Mouse (Mus musculus) CH12.LX (cell line): Measurements from ENCODE around the gene Rexo5. TPM values are rescaled to one million over a fixed set of nuclear protein-coding genes. Genes with fewer than 3 reads are reported as not detected.

ENCODE experiments used
- DNase-seq: peaks from one replicate; pipeline ENCODE4 v3.0.0-alpha.2; 2013; ENCODE audit errors: extremely low read depth
- H3K27ac ChIP-seq: 2 replicates; pipeline ENCODE4 v1.5.1; 2012; ENCODE audit warnings: low read depth, mild to moderate bottlenecking, control low read depth, moderate library complexity; ENCODE audit not compliant: insufficient read depth
- H3K27me3 ChIP-seq: replicated peaks from 2 replicates; pipeline ENCODE3; 2012; ENCODE audit warnings: inconsistent platforms
- H3K36me3 ChIP-seq, 2 experiments: replicated peaks in 1 of 2; 2 replicates each; pipeline versions ENCODE3 to v1.6.1; 2012; ENCODE audit warnings: inconsistent platforms in 1 of 2, low read length in 1 of 2, mild to moderate bottlenecking in 1 of 2, mixed read lengths in 1 of 2, moderate library complexity in 1 of 2; ENCODE audit not compliant: control insufficient read depth in 1 of 2, insufficient read depth in 1 of 2
- H3K4me1 ChIP-seq, 2 experiments: 2 replicates each; pipeline ENCODE4 v1.6.1; 2012; ENCODE audit warnings: inconsistent platforms in 1 of 2, moderate library complexity in 1 of 2; ENCODE audit not compliant: insufficient read depth in 2 of 2, control insufficient read depth in 1 of 2
- H3K4me2 ChIP-seq: 2 replicates; pipeline ENCODE4 v1.6.1; 2012; ENCODE audit warnings: low read depth, mild to moderate bottlenecking, control low read depth; ENCODE audit not compliant: poor library complexity, insufficient read depth, severe bottlenecking
- H3K4me3 ChIP-seq, 3 experiments: fragments of 150-350 bp in 1 of 3; sonication (generic) in 1 of 3; replicated peaks in 1 of 3; 2 replicates each; pipeline versions ENCODE3 to v1.5.1; 2011 to 2012; ENCODE audit warnings: low read depth in 2 of 3, low read length in 2 of 3, mild to moderate bottlenecking in 2 of 3, moderate library complexity in 2 of 3, control low read depth in 1 of 3, improper control_type of control experiment in 1 of 3, inconsistent platforms in 1 of 3, mixed read lengths in 1 of 3; ENCODE audit not compliant: poor library complexity in 1 of 3
- H3K79me2 ChIP-seq: replicated peaks from 2 replicates; pipeline ENCODE4 v1.6.1; 2012; ENCODE audit warnings: mild to moderate bottlenecking, moderate library complexity; ENCODE audit not compliant: control insufficient read depth, poor library complexity, insufficient read depth, severe bottlenecking; ENCODE audit errors: extremely low read depth
- H3K9ac ChIP-seq: 2 replicates; pipeline ENCODE4 v1.6.1; 2012; ENCODE audit warnings: low read depth, mild to moderate bottlenecking, control low read depth, moderate library complexity; ENCODE audit not compliant: insufficient read depth
- H3K9me3 ChIP-seq: replicated peaks from 2 replicates; pipeline ENCODE3; 2012; ENCODE audit warnings: low read length, inconsistent platforms, mixed read lengths
- BHLHE40 ChIP-seq: IDR thresholded peaks from 2 replicates; pipeline ENCODE4 v1.6.1; 2011; ENCODE audit warnings: mild to moderate bottlenecking, low read depth, low read length, improper control_type of control experiment
- CHD2 ChIP-seq: IDR thresholded peaks from 2 replicates; pipeline ENCODE4 v1.6.1; 2011; ENCODE audit warnings: low read length, improper control_type of control experiment
- E2F4 ChIP-seq: IDR thresholded peaks from 2 replicates; pipeline ENCODE4 v1.6.1; 2011; ENCODE audit warnings: low read depth, low read length, improper control_type of control experiment; ENCODE audit not compliant: insufficient replicate concordance
- ELF1 ChIP-seq: IDR thresholded peaks from 2 replicates; pipeline ENCODE4 v1.6.1; 2014; ENCODE audit warnings: low read depth, mild to moderate bottlenecking, inconsistent platforms, low read length, improper control_type of control experiment
- ETS1 ChIP-seq: conservative IDR thresholded peaks from 2 replicates; pipeline ENCODE4 v1.6.1; 2012; ENCODE audit warnings: low read depth, mild to moderate bottlenecking, inconsistent platforms, low read length, improper control_type of control experiment, moderate library complexity
- GABPA ChIP-seq: IDR thresholded peaks from 2 replicates; pipeline ENCODE4 v1.6.1; 2012; ENCODE audit warnings: low read depth, low read length, improper control_type of control experiment, inconsistent platforms; ENCODE audit not compliant: insufficient replicate concordance
- HCFC1 ChIP-seq: IDR thresholded peaks from 2 replicates; pipeline ENCODE4 v1.6.1; 2012; ENCODE audit warnings: low read depth, mild to moderate bottlenecking, inconsistent platforms, low read length, improper control_type of control experiment
- IRF4 ChIP-seq: IDR thresholded peaks from 2 replicates; pipeline ENCODE4 v1.6.1; 2014; ENCODE audit warnings: low read depth, mild to moderate bottlenecking, inconsistent platforms, low read length, improper control_type of control experiment
- JUN ChIP-seq: IDR thresholded peaks from 2 replicates; pipeline ENCODE4 v1.6.1; 2011; ENCODE audit warnings: low read depth, mild to moderate bottlenecking, low read length, improper control_type of control experiment, moderate library complexity; ENCODE audit not compliant: insufficient read depth
- KAT2A ChIP-seq: IDR thresholded peaks from 2 replicates; pipeline ENCODE4 v1.6.1; 2012; ENCODE audit warnings: low read length, improper control_type of control experiment, inconsistent platforms; ENCODE audit not compliant: insufficient replicate concordance
- MAX ChIP-seq: IDR thresholded peaks from 2 replicates; pipeline ENCODE4 v1.6.1; 2011; ENCODE audit warnings: low read length, improper control_type of control experiment
- MAZ ChIP-seq: IDR thresholded peaks from 2 replicates; pipeline ENCODE4 v1.6.1; 2012; ENCODE audit warnings: low read depth, mild to moderate bottlenecking, inconsistent platforms, low read length, improper control_type of control experiment, moderate library complexity
- MEF2A ChIP-seq: IDR thresholded peaks from 2 replicates; pipeline ENCODE4 v1.6.1; 2014; ENCODE audit warnings: low read depth, mild to moderate bottlenecking, inconsistent platforms, low read length, improper control_type of control experiment, borderline replicate concordance
- MXI1 ChIP-seq: IDR thresholded peaks from 2 replicates; pipeline ENCODE4 v1.6.1; 2011; ENCODE audit warnings: mild to moderate bottlenecking, low read depth, low read length, improper control_type of control experiment
- MYC ChIP-seq: IDR thresholded peaks from 2 replicates; pipeline ENCODE4 v1.6.1; 2011; ENCODE audit warnings: low read depth, mild to moderate bottlenecking, improper control_type of control experiment, low read length
- NELFE ChIP-seq: IDR thresholded peaks from 2 replicates; pipeline ENCODE4 v1.6.1; 2011; ENCODE audit warnings: low read depth, low read length, improper control_type of control experiment
- NRF1 ChIP-seq: IDR thresholded peaks from 2 replicates; pipeline ENCODE4 v1.6.1; 2014; ENCODE audit warnings: low read depth, mild to moderate bottlenecking, inconsistent platforms, low read length, improper control_type of control experiment, moderate library complexity
- POLR2A ChIP-seq: IDR thresholded peaks from 2 replicates; pipeline ENCODE4 v1.6.1; 2011; ENCODE audit warnings: low read depth, mild to moderate bottlenecking, improper control_type of control experiment, low read length
- SIN3A ChIP-seq: IDR thresholded peaks from 2 replicates; pipeline ENCODE4 v1.6.1; 2012; ENCODE audit warnings: low read length, improper control_type of control experiment, inconsistent platforms
- SMC3 ChIP-seq: IDR thresholded peaks from 2 replicates; pipeline ENCODE4 v1.6.1; 2011; ENCODE audit warnings: low read depth, low read length, improper control_type of control experiment
- TCF12 ChIP-seq: IDR thresholded peaks from 2 replicates; pipeline ENCODE4 v1.6.1; 2014; ENCODE audit warnings: low read depth, mild to moderate bottlenecking, inconsistent platforms, low read length, improper control_type of control experiment
- dilution Hi-C: fragments of 300-500 bp; cut with MboI; formaldehyde crosslinking; loops from 2 replicates; pipeline ENCODE4 v1.14.3; 2020; ENCODE audit warnings: low sequenced_read_pairs; ENCODE audit not compliant: extremely low pct_unique_long_range_greater_than_20kb, extremely low pct_ligation_motif_present
- in situ Hi-C: fragments of 300-500 bp; cut with MboI; formaldehyde crosslinking; loops from 3 replicates; pipeline ENCODE4 v1.14.3; 2019; ENCODE audit warnings: low sequenced_read_pairs, low pct_ligation_motif_present, low pct_unique_long_range_greater_than_20kb, mixed read lengths
- polyA plus RNA-seq: library from polyadenylated mRNA; unstranded; fragments of >175 nt; gene quantifications from 2 replicates; pipeline ENCODE4 v1.2.1, GENCODE M21; 2012; ENCODE audit warnings: low read depth; ENCODE audit not compliant: insufficient read length
- total RNA-seq, 2 experiments: library from RNA; depleted of rRNA; stranded (reverse); fragments of 300-350 nt in 1 of 2; fragments of >200 nt in 1 of 2; gene quantifications; 2 replicates each; pipeline ENCODE4 v1.2.3; 2012 to 2014

Rexo5 gene
- 11.5 and 12.0 TPM in 2 replicates for total RNA-seq (2012; rRNA removed)
- 11.0 and 14.8 TPM in 2 replicates for total RNA-seq (2014; rRNA removed)
- polyA plus RNA-seq = 13.4 and 15.5 TPM in 2 replicates

GRCm38 (mm10) chr7:119793586-119794250, at the start of gene Rexo5, which contains the start of gene Eri2:
Rexo5 (plus strand) TSS chr7:119794006.
Eri2 (minus strand) TSS chr7:119794058.
- H3K9ac ChIP-seq = peak within 1 kb of the TSS; percentile 86
- H3K4me3 ChIP-seq = peak within 1 kb of the TSS; percentile 75 to 84 (median 77)
- dilution Hi-C loops (no loop called here), in situ Hi-C loops (no loop called here)
- peaks cover 10 to 24% of the 10 kb centered on the region in 2 experiments for H3K36me3 ChIP-seq
- H3K9me3 ChIP-seq = no peaks in the 10 kb centered on the region
- peak within 1 kb of the TSS; percentile 57 for H3K27ac ChIP-seq
- H3K4me1 ChIP-seq = peaks cover 3 to 15% of the 10 kb centered on the region in 2 experiments; a peak in 3 of 4 replicates
- DNase-seq = peak; percentile 93
- 0 out of 2 replicates have a peak, but pooled peaks cover 4% of the 10 kb centered on the region for H3K79me2 ChIP-seq
- no peak for TF ChIP-seq JUN
- 0 out of 2 replicates have a peak, but pooled peaks have one; percentile 23 for TF ChIP-seq MAZ
- peak; percentile 65; the same call in 1 of the 2 replicates for TF ChIP-seq E2F4
- TF ChIP-seq IRF4 = peak; percentile 22; the same call in 1 of the 2 replicates
- no peak; the same call in 1 of the 2 replicates for TF ChIP-seq ETS1
- peak; percentile 52 for TF ChIP-seq SIN3A
- peak; percentile 52 for TF ChIP-seq NRF1
- TF ChIP-seq TCF12 = peak; percentile 53; the same call in 1 of the 2 replicates
- 0 out of 2 replicates have a peak, but pooled peaks have one; percentile 19 for TF ChIP-seq CHD2
- TF ChIP-seq GABPA = no peak
- 0 out of 2 replicates have a peak, but pooled peaks have one; percentile 45 for TF ChIP-seq KAT2A
- TF ChIP-seq SMC3 = no peak
- TF ChIP-seq POLR2A = peak; percentile 80
- TF ChIP-seq MYC = peak; percentile 45; the same call in 1 of the 2 replicates
- TF ChIP-seq NELFE = peak; percentile 59
- TF ChIP-seq BHLHE40 = peak; percentile 89
- peak; percentile 68 for TF ChIP-seq MXI1
- TF ChIP-seq MEF2A = peak; percentile 31; the same call in 1 of the 2 replicates
- TF ChIP-seq HCFC1 = peak; percentile 74
- peak; percentile 80 for TF ChIP-seq ELF1
- TF ChIP-seq MAX = peak; percentile 72; the same call in 1 of the 2 replicates
- H3K4me2 ChIP-seq = peak within 1 kb of the TSS; percentile 95
- H3K27me3 ChIP-seq = no peaks in the 10 kb centered on the region
